Mouse (Mus musculus) urinary bladder, postnatal 0 days (tissue): Measurements from ENCODE around the gene Pou6f2. TPM values are rescaled to one million over a fixed set of nuclear protein-coding genes. Genes with fewer than 3 reads are reported as not detected.

Experiments used
- polyA plus RNA-seq: library from polyadenylated mRNA; unstranded; fragments of >200 nt; fragmentation: Nextera tagmentation; extraction: Ambion mirVana; gene quantifications from 2 replicates; pipeline ENCODE4 v1.2.1, GENCODE M21; 2015

The Pou6f2 gene
- not detected in 2 replicates for polyA plus RNA-seq

DNA sequence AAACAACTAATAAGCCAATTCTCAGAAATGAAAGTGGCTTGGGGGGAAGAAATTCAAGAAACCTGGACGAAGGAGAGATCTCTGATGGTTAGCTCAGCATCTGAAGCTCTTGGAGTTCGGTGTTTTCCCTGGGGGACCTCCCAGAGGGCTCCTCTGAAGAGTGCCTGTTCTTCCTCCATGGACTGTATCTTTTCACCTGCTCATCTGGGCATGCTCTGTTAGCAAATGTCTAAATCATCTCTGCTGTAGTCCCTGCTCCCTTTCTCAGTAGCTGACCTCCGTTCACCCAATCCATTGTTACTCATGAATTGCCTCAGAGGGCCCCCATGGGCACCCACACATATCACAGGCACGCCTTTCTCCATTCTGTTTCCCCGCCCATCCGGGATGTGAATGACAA lies at the start of gene Pou6f2:
Pou6f2 (minus strand) TSS at position 101 of the 400 bp plus-strand sequence.

